Comparison of ENCODE assay signal across 10 mouse cellular contexts in genomic region chr2:133156537-133156936, GRCm38 (mm10).
DNase-seq lines count a peak whose midpoint lies in the region; ATAC-seq and TF ChIP-seq lines count a peak whose summit lies in the region.
"Had no signal": no experiment of that assay in that cellular context is flagged by ENCODE, and none has a peak within 500 bp of the region (broad histone marks: within the 10 kb centered on the region; RNA-seq: fewer than 3 reads in every experiment).

No protein-coding gene starts in this region.

- H3K27ac ChIP-seq in liver, postnatal 0 days (ENCODE audit: low read depth) = no peak overlapping the region
- H3K27ac ChIP-seq in liver, embryonic 11.5 days (ENCODE audit: low read depth, low read length) = no peak overlapping the region
- no peak overlapping the region for H3K27ac ChIP-seq in neural tube, embryonic 15.5 days (replicated peaks)
- H3K27ac ChIP-seq: limb, embryonic 12.5 days had no signal

- peak; percentile 30 for DNase-seq in heart, adult 11 months
- no peak for DNase-seq in heart, adult 8-10 months (ENCODE audit: low spot score)
- no peak for DNase-seq in liver, postnatal 0 days
- DNase-seq in liver, embryonic 11.5 days (ENCODE audit: low spot score) = no peak
- peak; percentile 48 for DNase-seq in embryo, embryonic 9.5 days (ENCODE audit: extremely low spot score)
- peak; percentile 44 for DNase-seq in retina, embryonic 14.5 days (ENCODE audit: low spot score)
- DNase-seq in layer of hippocampus, postnatal 10 days (ENCODE audit: low spot score in 2 of 2) = no peak
- DNase-seq: cerebellum, adult 9-11 months had no signal

- TF ChIP-seq EP300 in liver, postnatal 0 days (IDR thresholded peaks at IDR 0.05; ENCODE audit: low read depth) = no peak

- H3K4me3 ChIP-seq in liver, postnatal 0 days (ENCODE audit: low read depth, low read length) = no peak overlapping the region
- no peak overlapping the region for H3K4me3 ChIP-seq in liver, embryonic 11.5 days (ENCODE audit: low read depth, low read length)
- no peak overlapping the region for H3K4me3 ChIP-seq in neural tube, embryonic 15.5 days (replicated peaks)
- H3K4me3 ChIP-seq: limb, embryonic 12.5 days had no signal

- no peaks in the 10 kb centered on the region for H3K9me3 ChIP-seq in liver, postnatal 0 days (ENCODE audit: low read length)
- no peaks in the 10 kb centered on the region for H3K9me3 ChIP-seq in liver, embryonic 11.5 days (ENCODE audit: control insufficient read depth, low read length)
- H3K9me3 ChIP-seq in neural tube, embryonic 15.5 days (replicated peaks) = no peaks in the 10 kb centered on the region
- H3K9me3 ChIP-seq: limb, embryonic 12.5 days had no signal

- 47% methylated on average over 3 of the region's 3 CpGs for WGBS in liver, postnatal 0 days (ENCODE audit: insufficient replicate concordance)
- 46% methylated on average over 3 of the region's 3 CpGs for WGBS in liver, embryonic 11.5 days
- 66% methylated on average over 3 of the region's 3 CpGs for WGBS in neural tube, embryonic 15.5 days

- no peak for ATAC-seq in liver, postnatal 0 days
- ATAC-seq in liver, embryonic 11.5 days (replicated peaks; ENCODE audit: low FRiP score) = no peak; the same call in 1 of the 2 replicates
- no peak for ATAC-seq in neural tube, embryonic 15.5 days (ENCODE audit: low FRiP score)

- TF ChIP-seq CTCF in liver, postnatal 0 days (IDR thresholded peaks at IDR 0.05; ENCODE audit: low read depth) = peak; percentile 51

- H3K4me1 ChIP-seq in liver, postnatal 0 days (ENCODE audit: insufficient read depth) = no peaks in the 10 kb centered on the region
- no peaks in the 10 kb centered on the region for H3K4me1 ChIP-seq in liver, embryonic 11.5 days (replicated peaks; ENCODE audit: control insufficient read depth, insufficient read depth, low read length)
- H3K4me1 ChIP-seq in neural tube, embryonic 15.5 days = no peaks in the 10 kb centered on the region
- H3K4me1 ChIP-seq: limb, embryonic 12.5 days had no signal

- no peaks in the 10 kb centered on the region for H3K27me3 ChIP-seq in liver, postnatal 0 days (ENCODE audit: insufficient read depth, low read length)
- no peaks in the 10 kb centered on the region for H3K27me3 ChIP-seq in liver, embryonic 11.5 days (replicated peaks; ENCODE audit: control insufficient read depth, insufficient read depth, low read length)
- no peaks in the 10 kb centered on the region for H3K27me3 ChIP-seq in neural tube, embryonic 15.5 days (replicated peaks)
- H3K27me3 ChIP-seq: limb, embryonic 12.5 days had no signal

- H3K4me2 ChIP-seq in liver, postnatal 0 days (ENCODE audit: low read depth, low read length) = no peak overlapping the region
- no peak overlapping the region for H3K4me2 ChIP-seq in liver, embryonic 11.5 days
- no peak overlapping the region for H3K4me2 ChIP-seq in neural tube, embryonic 15.5 days
- H3K4me2 ChIP-seq: limb, embryonic 12.5 days had no signal

- no peak overlapping the region for H3K9ac ChIP-seq in liver, postnatal 0 days (replicated peaks)
- no peak overlapping the region for H3K9ac ChIP-seq in liver, embryonic 11.5 days (ENCODE audit: low read depth, low read length)
- no peak overlapping the region for H3K9ac ChIP-seq in neural tube, embryonic 15.5 days (replicated peaks)
- H3K9ac ChIP-seq: limb, embryonic 12.5 days had no signal

- H3K36me3 ChIP-seq in liver, postnatal 0 days (replicated peaks; ENCODE audit: insufficient read depth, low read length) = no peaks in the 10 kb centered on the region
- no peaks in the 10 kb centered on the region for H3K36me3 ChIP-seq in liver, embryonic 11.5 days (ENCODE audit: control insufficient read depth, insufficient read depth, low read length)
- no peaks in the 10 kb centered on the region for H3K36me3 ChIP-seq in neural tube, embryonic 15.5 days
- H3K36me3 ChIP-seq: limb, embryonic 12.5 days had no signal

Comparison
In these comparisons a context has a peak if more than half of its experiments do, and no peak if none do; other contexts are left out.
1. DNase-seq: peak in heart, adult 11 months (single experiment), embryo, embryonic 9.5 days (single experiment) and retina, embryonic 14.5 days (single experiment); none in heart, adult 8-10 months (single experiment), liver, postnatal 0 days (single experiment), liver, embryonic 11.5 days (single experiment) and layer of hippocampus, postnatal 10 days (0 of 2).